Mouse (Mus musculus) lung, postnatal 0 days (tissue): Measurements from ENCODE around the gene Sdr39u1.

ENCODE experiments used
- CTCF ChIP-seq: IDR thresholded peaks from 2 replicates; pipeline ENCODE4 v1.5.1; 2016; ENCODE audit warnings: antibody characterized with exemption, mild to moderate bottlenecking
- EP300 ChIP-seq: IDR thresholded peaks from 2 replicates; pipeline ENCODE4 v1.6.1; 2016; ENCODE audit warnings: antibody characterized with exemption, mild to moderate bottlenecking, control low read depth

GRCm38 (mm10) chr14:55854406-55855100 is 45.5 kb downstream of the Sdr39u1 start:
- peak; percentile 16 for TF ChIP-seq EP300
- TF ChIP-seq CTCF = no peak
